Mouse (Mus musculus): Measurements from ENCODE around the gene Hivep3. TPM values are rescaled to one million over a fixed set of nuclear protein-coding genes. Genes with fewer than 3 reads are reported as not detected.

The Hivep3 gene
- polyA plus RNA-seq, 1 experiment from 2014 or later, result 21.0 TPM

GRCm38 (mm10) chr4:120106362-120106761 lies 372.8 kb downstream of the Hivep3 start:
- no peak overlapping the region for H3K27ac ChIP-seq (replicated peaks)
- no peak overlapping the region for H3K4me3 ChIP-seq (replicated peaks)
- no peaks in the 10 kb centered on the region for H3K9me3 ChIP-seq (replicated peaks)
- no peaks in the 10 kb centered on the region; the same call in 1 of the 2 replicates for H3K36me3 ChIP-seq
- no peak for ATAC-seq (ENCODE audit: low FRiP score)
- H3K27me3 ChIP-seq (replicated peaks), result no peaks in the 10 kb centered on the region
- no peak overlapping the region for H3K4me2 ChIP-seq
- no peak overlapping the region for H3K9ac ChIP-seq (replicated peaks)
- no peaks in the 10 kb centered on the region for H3K4me1 ChIP-seq
- WGBS, result 89% methylated on average over 3 of the region's 3 CpGs

- Histone ChIP-seq H3K9me3 (replicated peaks) (no peaks in the 10 kb centered on the region), H3K4me1 (no peaks in the 10 kb centered on the region), H3K27ac (replicated peaks) (no peak overlapping the region), H3K27me3 (replicated peaks) (no peaks in the 10 kb centered on the region), H3K9ac (replicated peaks) (no peak overlapping the region), H3K4me3 (replicated peaks) (no peak overlapping the region), H3K36me3 (no peaks in the 10 kb centered on the region; the same call in 1 of the 2 replicates), H3K4me2 (no peak overlapping the region)
- 78% methylated on average over 8 of the region's 8 CpGs for WGBS
- no peak for ATAC-seq (ENCODE audit: low FRiP score)
Measured at GRCm38 (mm10) chr4:120107787-120108186, 374.2 kb downstream of the Hivep3 start.

- WGBS, result 89% methylated on average over 3 of the region's 3 CpGs
- no peaks in the 10 kb centered on the region for H3K27me3 ChIP-seq (replicated peaks)
- H3K9me3 ChIP-seq (replicated peaks), result no peaks in the 10 kb centered on the region
- H3K4me3 ChIP-seq (replicated peaks), result no peak overlapping the region
- peaks cover 8% of the 10 kb centered on the region for H3K36me3 ChIP-seq
- H3K4me1 ChIP-seq, result no peaks in the 10 kb centered on the region
- no peak overlapping the region for H3K27ac ChIP-seq (replicated peaks)
- H3K4me2 ChIP-seq, result no peak overlapping the region
- ATAC-seq (ENCODE audit: low FRiP score), result no peak
- H3K9ac ChIP-seq (replicated peaks), result no peak overlapping the region
Measured at GRCm38 (mm10) chr4:120115516-120115915, 381.9 kb downstream of the Hivep3 start.

GRCm38 (mm10) chr4:120116312-120116711 lies 382.7 kb downstream of the Hivep3 start:
- H3K36me3 ChIP-seq, result peaks cover 8% of the 10 kb centered on the region
- no peak for ATAC-seq (ENCODE audit: low FRiP score)
- no peaks in the 10 kb centered on the region for H3K4me1 ChIP-seq
- no peak overlapping the region for H3K4me3 ChIP-seq (replicated peaks)
- H3K9ac ChIP-seq (replicated peaks), result no peak overlapping the region
- H3K27me3 ChIP-seq (replicated peaks), result no peaks in the 10 kb centered on the region
- WGBS, result 85% methylated on average over 1 of the region's 1 CpGs
- H3K4me2 ChIP-seq, result no peak overlapping the region
- no peak overlapping the region for H3K27ac ChIP-seq (replicated peaks)
- no peaks in the 10 kb centered on the region for H3K9me3 ChIP-seq (replicated peaks)

GRCm38 (mm10) chr4:120120276-120120675 lies 386.7 kb downstream of the Hivep3 start:
- no peak for ATAC-seq (ENCODE audit: low FRiP score)
- Histone ChIP-seq H3K27ac (replicated peaks) (no peak overlapping the region), H3K27me3 (replicated peaks) (no peaks in the 10 kb centered on the region), H3K4me3 (replicated peaks) (no peak overlapping the region), H3K9ac (replicated peaks) (no peak overlapping the region), H3K4me2 (no peak overlapping the region), H3K9me3 (replicated peaks) (no peaks in the 10 kb centered on the region), H3K36me3 (peaks cover 8% of the 10 kb centered on the region), H3K4me1 (no peaks in the 10 kb centered on the region)
- WGBS, result 33% methylated on average over 8 of the region's 8 CpGs

- 86% methylated on average over 6 of the region's 6 CpGs for WGBS
- Histone ChIP-seq H3K36me3 (no peaks in the 10 kb centered on the region), H3K4me2 (no peak overlapping the region), H3K27me3 (replicated peaks) (no peaks in the 10 kb centered on the region), H3K27ac (replicated peaks) (no peak overlapping the region), H3K9me3 (replicated peaks) (no peaks in the 10 kb centered on the region), H3K4me1 (no peaks in the 10 kb centered on the region), H3K9ac (replicated peaks) (no peak overlapping the region), H3K4me3 (replicated peaks) (no peak overlapping the region)
- ATAC-seq (ENCODE audit: low FRiP score), result no peak
Measured at GRCm38 (mm10) chr4:120124656-120125055, 391.1 kb downstream of the Hivep3 start.

GRCm38 (mm10) chr4:120126047-120126446 lies 392.5 kb downstream of the Hivep3 start:
- whole genome bisulfite sequencing, result 89% methylated on average over 6 of the region's 6 CpGs
- no peaks in the 10 kb centered on the region for H3K36me3 ChIP-seq
- H3K9me3 ChIP-seq (replicated peaks), result no peaks in the 10 kb centered on the region
- H3K9ac ChIP-seq (replicated peaks), result no peak overlapping the region
- no peaks in the 10 kb centered on the region for H3K4me1 ChIP-seq
- H3K4me3 ChIP-seq (replicated peaks), result no peak overlapping the region
- H3K4me2 ChIP-seq, result no peak overlapping the region
- no peak overlapping the region for H3K27ac ChIP-seq (replicated peaks)
- ATAC-seq (ENCODE audit: low FRiP score), result no peak
- H3K27me3 ChIP-seq (replicated peaks), result no peaks in the 10 kb centered on the region

GRCm38 (mm10) chr4:120127333-120127732 lies 393.7 kb downstream of the Hivep3 start:
- no peaks in the 10 kb centered on the region for H3K27me3 ChIP-seq (replicated peaks)
- H3K4me3 ChIP-seq (replicated peaks), result no peak overlapping the region
- H3K4me1 ChIP-seq, result no peaks in the 10 kb centered on the region
- H3K9me3 ChIP-seq (replicated peaks), result no peaks in the 10 kb centered on the region
- H3K4me2 ChIP-seq, result no peak overlapping the region
- H3K27ac ChIP-seq (replicated peaks), result no peak overlapping the region
- peaks cover 5% of the 10 kb centered on the region; the same call in 1 of the 2 replicates for H3K36me3 ChIP-seq
- ATAC-seq (ENCODE audit: low FRiP score), result no peak
- WGBS, result 86% methylated on average over 3 of the region's 3 CpGs
- H3K9ac ChIP-seq (replicated peaks), result no peak overlapping the region

- Histone ChIP-seq H3K4me3 (replicated peaks) (no peak overlapping the region), H3K27ac (replicated peaks) (no peak overlapping the region), H3K36me3 (peaks cover 8% of the 10 kb centered on the region; the same call in 1 of the 2 replicates), H3K4me2 (no peak overlapping the region), H3K9me3 (replicated peaks) (no peaks in the 10 kb centered on the region), H3K27me3 (replicated peaks) (no peaks in the 10 kb centered on the region), H3K4me1 (no peaks in the 10 kb centered on the region), H3K9ac (replicated peaks) (no peak overlapping the region)
- 69% methylated on average over 4 of the region's 4 CpGs for WGBS
- no peak for ATAC-seq (ENCODE audit: low FRiP score)
Measured at GRCm38 (mm10) chr4:120128033-120128432, 394.4 kb downstream of the Hivep3 start.

- Histone ChIP-seq H3K27ac (replicated peaks) (no peak overlapping the region), H3K36me3 (peaks cover 8% of the 10 kb centered on the region; the same call in 1 of the 2 replicates), H3K9me3 (replicated peaks) (no peaks in the 10 kb centered on the region), H3K4me1 (no peaks in the 10 kb centered on the region), H3K4me2 (no peak overlapping the region), H3K27me3 (replicated peaks) (no peaks in the 10 kb centered on the region), H3K4me3 (replicated peaks) (no peak overlapping the region), H3K9ac (replicated peaks) (no peak overlapping the region)
- ATAC-seq (ENCODE audit: low FRiP score), result peak; percentile 68; the same call in 1 of the 2 replicates
- 55% methylated on average over 4 of the region's 4 CpGs for WGBS
Measured at GRCm38 (mm10) chr4:120129233-120129885, 395.8 kb downstream of the Hivep3 start.

- no peaks in the 10 kb centered on the region for H3K9me3 ChIP-seq (replicated peaks)
- H3K27me3 ChIP-seq (replicated peaks), result no peaks in the 10 kb centered on the region
- H3K27ac ChIP-seq (replicated peaks), result no peak overlapping the region
- peaks cover 8% of the 10 kb centered on the region; the same call in 1 of the 2 replicates for H3K36me3 ChIP-seq
- WGBS, result 41% methylated on average over 4 of the region's 4 CpGs
- ATAC-seq (ENCODE audit: low FRiP score), result no peak
- no peaks in the 10 kb centered on the region for H3K4me1 ChIP-seq
- no peak overlapping the region for H3K9ac ChIP-seq (replicated peaks)
- H3K4me2 ChIP-seq, result no peak overlapping the region
- no peak overlapping the region for H3K4me3 ChIP-seq (replicated peaks)
Measured at GRCm38 (mm10) chr4:120130926-120131325, 397.3 kb downstream of the Hivep3 start.

- Histone ChIP-seq H3K36me3 (peaks cover 8% of the 10 kb centered on the region; the same call in 1 of the 2 replicates), H3K9me3 (replicated peaks) (no peaks in the 10 kb centered on the region), H3K4me2 (no peak overlapping the region), H3K9ac (replicated peaks) (no peak overlapping the region), H3K27me3 (replicated peaks) (no peaks in the 10 kb centered on the region), H3K4me3 (replicated peaks) (no peak overlapping the region), H3K27ac (replicated peaks) (no peak overlapping the region), H3K4me1 (no peaks in the 10 kb centered on the region)
- WGBS, result 79% methylated on average over 24 of the region's 24 CpGs
- no peak for ATAC-seq (ENCODE audit: low FRiP score)
Measured at GRCm38 (mm10) chr4:120131441-120132220, 398.0 kb downstream of the Hivep3 start.
